Mouse (Mus musculus): ENCODE results near the gene Rfc2. TPM values are rescaled to one million over a fixed set of nuclear protein-coding genes. Genes with fewer than 3 reads are reported as not detected.

The Rfc2 gene
- polyA plus RNA-seq (2017; shearing (Covaris generic)), result 228 TPM

GRCm38 (mm10) chr5:134581146-134581545 lies at the start of gene Rfc2:
Rfc2 (plus strand) TSS chr5:134581366.

GRCm38 (mm10) chr5:134552110-134552972 lies 28.8 kb upstream of the Rfc2 start, which contains the start of gene Clip2:
Clip2 (minus strand) TSS chr5:134552434.

DNA sequence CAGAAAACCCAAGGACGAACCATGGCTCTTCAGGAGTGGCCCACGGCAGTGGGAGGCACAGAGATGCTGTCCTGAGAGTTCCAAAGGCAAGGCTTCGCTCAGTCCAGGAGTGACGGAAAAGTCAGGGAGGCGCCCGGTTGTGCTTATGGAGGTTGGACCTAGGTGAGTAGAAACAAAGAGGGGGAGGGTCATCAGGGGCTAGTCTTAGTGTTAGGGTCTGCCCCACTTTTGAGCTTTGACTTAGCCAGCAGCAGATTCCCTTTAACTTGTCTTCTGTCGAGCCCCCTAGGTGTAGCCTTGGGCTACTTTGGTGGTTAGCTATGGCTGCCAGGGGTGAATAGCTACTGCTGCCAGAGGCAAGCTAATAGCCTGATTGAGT lies 21.1 kb upstream of the Rfc2 start, which contains the start of gene Syna:
Gene Syna (minus strand): TSS at position 101 of the 379 bp plus-strand sequence.

DNA sequence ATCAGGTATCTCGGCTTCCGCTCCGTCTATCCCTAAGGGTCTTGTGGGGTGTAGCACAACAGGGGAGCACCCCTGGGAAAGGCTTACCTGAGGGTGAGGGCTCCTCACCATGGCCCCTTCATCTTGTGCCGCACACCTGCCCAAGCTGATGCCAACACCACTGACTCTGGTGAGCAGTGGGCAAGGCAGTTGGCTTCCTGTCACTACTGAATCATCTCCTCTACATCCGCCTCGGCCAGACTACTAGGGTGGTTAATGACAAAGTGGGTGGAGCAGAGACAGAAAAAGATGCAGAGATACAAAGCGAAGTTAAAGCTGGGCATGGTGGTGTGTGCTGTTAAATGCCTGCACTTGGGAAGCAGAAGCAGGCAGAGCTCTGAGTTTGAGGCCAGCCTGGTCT lies 33.6 kb downstream of the Rfc2 start, which contains the start of gene Lat2:
Gene Lat2 (minus strand): TSS at position 224 of the 400 bp plus-strand sequence.

DNA sequence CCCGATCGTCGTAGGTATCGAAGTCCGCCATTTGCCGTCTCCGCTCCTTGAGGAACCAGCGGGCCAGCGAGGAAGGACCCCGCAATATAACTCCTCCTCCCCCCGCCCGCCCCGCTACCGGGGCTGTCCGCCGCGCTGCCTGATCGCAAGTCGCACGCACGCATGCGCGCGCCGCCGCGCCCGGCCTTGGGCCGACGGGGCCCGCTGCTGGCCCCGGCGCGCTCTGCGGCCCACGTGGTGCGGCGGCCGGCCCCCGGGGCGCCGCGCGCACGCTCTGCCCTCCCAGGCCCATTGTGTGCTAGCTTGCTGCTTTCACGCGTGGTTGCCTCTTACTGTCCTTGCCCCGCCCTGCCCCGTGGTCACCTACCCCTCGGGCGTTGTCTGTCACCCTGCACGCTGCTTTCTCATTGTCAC lies 58.1 kb downstream of the Rfc2 start, which contains the start of gene Eif4h:
Gene Eif4h (minus strand): TSS at position 222 of the 414 bp plus-strand sequence.

Other genes starting within 250 kb of the Rfc2 start
- gene Gtf2ird1, start 124.7 kb upstream of the Rfc2 start, polyA plus RNA-seq (2017; shearing (Covaris generic)), result 11.0 TPM
- 2.0 TPM for gene Clip2, start 28.9 kb upstream of the Rfc2 start, polyA plus RNA-seq (2017; shearing (Covaris generic))
- not detected for gene Syna, start 21.2 kb upstream of the Rfc2 start, polyA plus RNA-seq (2017; shearing (Covaris generic))
- 3.3 TPM for gene Lat2, start 33.7 kb downstream of the Rfc2 start, polyA plus RNA-seq (2017; shearing (Covaris generic))
- gene Eif4h, start 58.1 kb downstream of the Rfc2 start, polyA plus RNA-seq (2017; shearing (Covaris generic)), result 308 TPM
- 10.4 TPM for gene Limk1, start 107.2 kb downstream of the Rfc2 start, polyA plus RNA-seq (2017; shearing (Covaris generic))
- not detected for gene Eln, start 166.0 kb downstream of the Rfc2 start, polyA plus RNA-seq (2017; shearing (Covaris generic))

Measured in CD4-positive, CD25-positive, alpha-beta regulatory T cell, adult 9 weeks (primary cell).